Mouse (Mus musculus): ENCODE results near the gene Prkce.

Gene Prkce

DNA sequence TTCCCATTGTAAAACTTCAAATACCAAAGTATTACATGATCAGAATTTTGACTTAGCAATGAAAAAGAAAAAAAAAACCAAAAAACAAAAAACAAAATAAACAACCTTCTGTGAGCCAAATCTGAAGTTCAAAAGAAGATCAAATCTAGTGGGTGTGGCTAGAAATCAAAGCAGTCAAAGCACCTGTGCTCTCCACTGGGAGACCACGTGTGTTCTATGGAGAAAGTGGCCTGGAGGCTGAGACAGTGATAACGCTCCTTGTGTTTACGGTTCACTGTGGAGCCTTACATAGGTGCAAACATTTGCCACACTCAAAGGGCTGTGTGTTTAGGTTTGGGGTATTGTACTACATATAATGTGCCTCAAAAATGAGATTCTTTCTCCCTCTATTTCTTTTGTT, 132.0 kb downstream of the Prkce start:
- no peak for DNase-seq (ENCODE audit: low read depth in 2 of 2, low spot score in 2 of 2)

DNA sequence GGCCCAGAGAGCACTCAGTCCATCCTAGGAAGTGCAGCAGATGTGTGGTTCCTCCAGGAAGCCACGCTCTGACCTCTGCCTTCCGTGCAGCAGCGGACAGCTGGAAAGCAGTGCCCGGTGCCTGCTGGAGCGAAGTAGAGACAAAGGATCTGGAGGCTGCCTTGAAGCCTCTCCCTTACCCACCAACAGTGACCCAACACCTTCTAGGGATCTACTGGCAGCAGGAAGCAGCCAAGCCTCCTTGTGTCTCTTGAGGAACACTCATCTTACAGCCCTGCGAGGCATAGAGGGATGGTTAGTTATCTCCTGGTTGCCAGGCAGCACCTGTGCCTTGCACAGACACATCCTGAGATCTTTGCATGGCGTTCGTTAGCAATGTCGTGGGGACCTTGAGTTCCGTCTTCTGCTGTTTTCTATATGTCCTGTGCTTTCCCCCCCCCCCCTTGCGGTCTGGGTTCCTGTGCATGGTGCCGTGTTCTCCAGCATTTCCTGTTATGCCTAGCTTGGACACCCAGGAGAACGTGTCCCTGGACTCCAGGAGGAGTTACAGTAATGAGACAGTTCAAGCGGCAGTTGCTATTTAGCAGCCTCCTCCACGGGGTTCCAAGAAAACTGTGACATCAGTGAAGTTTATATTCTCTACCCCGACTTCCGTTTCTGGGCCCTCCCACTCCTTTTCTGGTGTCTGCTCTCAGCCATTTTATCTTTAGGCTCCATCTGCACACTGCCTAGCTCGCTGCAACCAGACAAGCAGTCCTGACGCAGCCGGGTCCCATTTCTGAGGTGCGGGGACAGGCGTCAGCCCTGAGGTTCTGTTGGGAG, 133.4 kb downstream of the Prkce start:
- DNase-seq (ENCODE audit: low read depth in 2 of 2, low spot score in 2 of 2) = peak; percentile 28 to 47

GRCm38 (mm10) chr17:86302266-86302665, 134.7 kb downstream of the Prkce start:
- no peak for DNase-seq (ENCODE audit: low read depth in 2 of 2, low spot score in 2 of 2)

- DNase-seq (ENCODE audit: low read depth in 2 of 2, low spot score in 2 of 2) = no peak
These were observed 135.3 kb downstream of the Prkce start for GRCm38 (mm10) chr17:86302861-86303331.

GRCm38 (mm10) chr17:86303401-86304243, 136.0 kb downstream of the Prkce start:
- DNase-seq (ENCODE audit: low read depth in 2 of 2, low spot score in 2 of 2) = no peak

- no peak for DNase-seq (ENCODE audit: low read depth in 2 of 2, low spot score in 2 of 2)
These were observed 137.5 kb downstream of the Prkce start for GRCm38 (mm10) chr17:86304923-86305630.

DNA sequence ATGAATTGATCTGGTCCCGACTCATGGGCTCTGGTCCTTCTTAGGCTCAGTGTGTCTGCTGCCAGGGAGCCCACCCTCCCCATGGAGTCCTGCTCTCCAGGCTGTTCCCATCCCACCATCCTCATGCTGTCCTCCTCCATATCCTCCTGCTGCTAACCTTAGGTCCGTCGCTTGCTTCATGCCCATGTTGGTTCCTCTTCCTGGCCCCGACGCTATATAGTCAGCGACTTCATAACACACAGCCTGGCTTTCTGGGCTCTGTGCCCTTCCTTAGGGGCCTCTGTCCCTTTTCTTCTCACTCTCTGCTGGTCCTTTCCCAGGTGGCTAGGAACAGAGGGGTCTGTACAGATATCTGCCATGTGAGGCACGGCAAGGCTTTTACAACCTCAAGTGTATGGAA, 138.6 kb downstream of the Prkce start:
- DNase-seq (ENCODE audit: low read depth in 2 of 2, low spot score in 2 of 2) = no peak

GRCm38 (mm10) chr17:86313413-86314139, 146.0 kb downstream of the Prkce start:
- DNase-seq (ENCODE audit: low read depth in 2 of 2, low spot score in 2 of 2) = no peak

- no peak for DNase-seq (ENCODE audit: low read depth in 2 of 2, low spot score in 2 of 2)
These were observed 148.3 kb downstream of the Prkce start for GRCm38 (mm10) chr17:86315874-86316273.

DNA sequence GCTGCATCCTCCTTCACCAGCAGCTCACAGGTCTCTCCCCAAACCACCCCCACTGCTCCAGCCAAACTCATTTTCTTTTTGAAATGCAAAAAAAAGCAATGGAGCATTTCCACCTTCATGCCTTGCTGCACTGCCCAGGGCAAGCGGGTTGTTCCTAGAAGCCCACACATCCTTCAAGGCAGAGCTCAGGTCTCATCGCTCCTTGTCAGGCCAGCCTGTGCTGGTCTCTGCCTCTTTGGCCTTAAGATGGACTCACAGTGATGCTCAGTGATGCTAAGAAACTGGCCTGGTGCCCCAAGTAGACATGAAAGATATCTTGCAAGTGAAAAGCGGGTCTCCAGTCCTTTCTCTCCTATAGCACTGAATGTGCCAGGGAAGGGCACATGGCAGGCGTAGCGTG, 149.2 kb downstream of the Prkce start:
- no peak for DNase-seq (ENCODE audit: low read depth in 2 of 2, low spot score in 2 of 2)

DNA sequence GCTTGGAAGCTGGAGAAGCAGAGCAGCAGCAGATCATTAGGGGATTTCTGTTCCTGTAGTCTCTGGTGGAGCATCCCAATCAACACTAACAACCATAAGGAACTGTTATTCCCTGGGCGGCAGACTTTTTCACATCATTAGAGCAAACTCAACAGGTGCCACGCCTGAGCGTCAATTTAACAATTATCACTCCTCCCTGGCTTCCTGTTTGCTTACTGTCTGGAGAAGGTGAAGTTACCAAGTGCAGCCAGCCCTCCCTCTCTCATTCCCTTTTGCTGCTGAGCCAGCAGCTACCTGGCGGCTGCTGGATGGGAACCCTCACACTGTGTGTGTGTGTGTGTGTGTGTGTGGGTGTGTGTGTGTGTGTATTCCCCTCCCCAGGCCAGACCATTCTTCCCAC, 149.6 kb downstream of the Prkce start:
- DNase-seq (ENCODE audit: low read depth in 2 of 2, low spot score in 2 of 2) = no peak

DNA sequence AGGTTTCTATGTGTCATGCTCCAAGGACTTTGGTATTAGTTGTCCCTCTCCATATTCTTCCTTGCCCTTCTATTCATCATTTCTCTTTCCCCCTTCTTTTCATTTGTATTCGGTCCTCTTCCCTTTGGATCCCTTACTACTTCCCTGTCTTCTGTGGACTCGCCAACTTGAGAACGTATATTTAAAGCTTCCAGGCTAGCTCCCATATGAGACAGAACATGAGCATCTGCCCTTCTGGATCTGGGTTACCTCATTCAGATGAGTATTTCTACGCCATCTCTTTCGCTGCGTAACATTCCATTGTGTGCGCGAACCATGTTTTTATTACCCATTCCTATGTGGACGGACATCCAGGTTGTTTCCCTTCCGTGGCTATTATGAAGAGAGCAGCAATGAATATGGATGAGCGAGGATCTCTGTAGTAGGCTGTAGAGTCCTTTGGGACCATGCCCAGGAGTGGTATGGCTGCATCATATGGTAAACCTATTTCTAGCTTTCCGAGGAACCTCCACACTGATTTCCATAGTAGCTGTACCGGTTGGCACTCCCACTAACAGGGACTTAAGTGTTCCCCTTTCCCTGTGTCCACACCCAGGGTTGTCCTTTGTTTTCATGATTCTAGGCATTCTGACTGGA, 152.5 kb downstream of the Prkce start:
- no peak for DNase-seq (ENCODE audit: low read depth in 2 of 2, low spot score in 2 of 2)

DNA sequence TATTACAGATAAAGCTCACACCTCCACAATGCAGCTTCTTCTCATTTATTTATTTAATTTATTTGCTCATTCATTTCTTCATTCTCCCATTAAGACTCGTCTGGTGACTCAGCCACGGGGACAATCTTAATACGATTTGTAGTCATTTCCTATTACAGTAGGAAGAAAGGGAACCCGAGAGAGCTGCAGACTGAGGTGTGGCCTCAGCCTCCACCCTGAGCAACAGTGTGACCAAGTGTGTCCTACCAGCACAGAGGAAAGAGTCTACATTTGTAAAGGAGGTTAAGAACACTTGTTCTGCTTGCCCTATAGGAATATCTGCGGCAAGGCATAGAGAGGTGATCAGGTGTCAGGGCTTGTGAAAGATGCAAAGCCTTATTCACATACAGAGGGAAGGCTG, 155.3 kb downstream of the Prkce start:
- no peak for DNase-seq (ENCODE audit: low read depth in 2 of 2, low spot score in 2 of 2)

DNA sequence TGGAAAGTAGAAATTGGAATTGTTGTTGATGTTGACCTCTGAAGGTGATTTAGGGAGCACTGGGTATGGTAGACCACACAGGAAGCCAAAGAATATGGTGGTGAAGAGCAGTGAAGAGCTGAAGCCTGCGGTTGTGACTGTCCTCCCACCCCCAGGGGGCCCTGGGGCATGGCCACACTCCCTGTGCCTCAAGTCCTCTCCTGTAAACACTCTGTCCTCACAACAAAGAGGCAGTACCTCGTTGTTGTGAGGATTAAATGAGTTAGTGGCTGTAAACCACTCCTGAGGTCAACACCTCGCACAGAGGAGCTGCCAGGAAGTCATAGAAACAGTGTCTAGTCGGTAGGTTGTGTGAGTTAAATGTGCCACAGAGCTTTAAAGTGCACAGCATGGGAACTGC, 155.7 kb downstream of the Prkce start:
- peak; percentile 28 to 51 for DNase-seq (ENCODE audit: low read depth in 2 of 2, low spot score in 2 of 2)

GRCm38 (mm10) chr17:86323909-86324686, 156.5 kb downstream of the Prkce start:
- DNase-seq (ENCODE audit: low read depth in 2 of 2, low spot score in 2 of 2) = no peak

- no peak for DNase-seq (ENCODE audit: low read depth in 2 of 2, low spot score in 2 of 2)
These were observed 157.2 kb downstream of the Prkce start for GRCm38 (mm10) chr17:86324756-86325155.

DNA sequence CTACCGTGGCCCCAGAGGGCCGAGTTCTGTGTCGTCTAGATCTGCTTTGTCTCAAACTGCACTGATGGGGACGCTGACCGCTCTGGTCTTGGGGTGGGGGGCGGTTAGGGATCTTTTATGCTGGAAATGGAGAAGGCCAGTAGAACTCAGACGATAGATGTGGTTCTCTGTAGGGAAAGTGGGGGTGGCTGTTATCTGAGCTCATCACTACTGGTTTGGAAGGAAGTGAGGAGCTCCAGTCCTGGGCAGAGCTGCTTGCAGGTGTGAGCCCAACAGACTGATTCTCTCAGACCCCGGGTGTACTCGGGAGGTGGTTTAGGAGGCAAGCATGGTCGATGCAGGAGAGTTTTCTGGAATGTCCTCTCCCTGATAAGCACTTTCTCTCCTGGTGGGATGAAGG, 157.7 kb downstream of the Prkce start:
- no peak for DNase-seq (ENCODE audit: low read depth in 2 of 2, low spot score in 2 of 2)

DNA sequence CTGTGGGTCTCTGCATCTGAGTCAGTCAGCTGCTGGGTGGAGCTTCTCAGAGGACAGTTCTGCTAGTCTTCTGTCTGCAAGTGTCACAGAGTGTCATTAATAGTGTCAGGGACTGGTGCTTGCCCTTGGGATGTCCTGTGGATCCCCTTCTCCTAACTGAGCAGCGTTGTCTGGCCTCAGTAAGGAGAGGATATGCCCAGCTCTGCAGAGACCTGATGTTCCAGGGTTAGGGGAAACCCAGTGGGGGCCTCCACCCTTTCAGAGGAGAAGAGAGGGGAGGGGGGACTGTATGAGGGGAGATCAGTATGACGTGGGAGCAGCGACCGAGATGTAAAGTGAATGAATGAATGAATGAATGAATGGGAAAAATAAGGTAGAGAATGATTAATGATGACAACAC, 160.4 kb downstream of the Prkce start:
- no peak for DNase-seq (ENCODE audit: low read depth in 2 of 2, low spot score in 2 of 2)

DNA sequence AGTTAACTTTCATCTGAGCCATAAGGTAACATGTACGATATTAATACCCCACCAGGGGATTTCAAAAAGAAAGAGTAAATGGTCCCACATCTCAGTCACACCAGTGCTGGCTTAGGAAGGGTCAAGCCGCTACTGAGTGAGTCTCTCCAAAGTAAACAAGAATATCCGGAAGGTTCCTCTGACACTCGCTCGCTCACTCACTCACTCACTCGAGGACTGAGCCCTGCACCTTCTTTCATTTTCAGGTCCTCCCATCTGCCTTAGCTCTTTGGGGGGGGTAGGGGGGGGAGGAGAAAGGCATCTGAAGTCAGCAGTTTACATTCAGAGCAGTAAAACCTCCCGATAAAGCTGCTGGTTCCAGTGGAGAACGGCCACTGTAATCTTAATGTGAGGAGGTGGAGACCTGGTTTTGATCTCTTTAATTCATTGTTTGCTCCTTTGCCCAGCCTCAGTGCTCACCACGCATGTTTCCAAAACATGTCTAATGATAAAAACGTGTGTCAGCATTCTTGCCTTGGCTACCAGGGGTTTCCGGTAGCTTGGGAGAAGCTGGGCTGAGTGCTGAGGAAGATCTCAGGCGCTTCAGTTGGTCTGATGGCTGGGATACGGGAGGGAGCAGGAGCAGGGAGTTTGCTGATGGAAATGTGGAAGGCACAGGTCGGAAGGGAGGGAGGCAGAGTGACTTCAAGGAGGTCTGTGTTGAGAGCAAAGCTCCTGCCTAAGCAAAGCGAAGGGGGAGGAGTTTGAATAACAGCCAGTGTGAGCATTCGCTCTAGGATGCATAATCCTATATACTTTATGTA, 161.9 kb downstream of the Prkce start:
- no peak for DNase-seq (ENCODE audit: low read depth in 2 of 2, low spot score in 2 of 2)
